Mouse (Mus musculus) WW6 (cell line): Measurements from ENCODE around the gene Poldip2.

Experiments
- DNase-seq: peaks from one replicate; pipeline ENCODE4 v3.0.0-alpha.2; 2013; ENCODE audit warnings: low read depth, low spot score

Poldip2 gene

GRCm38 (mm10) chr11:78544449-78545111 is 32.6 kb downstream of the Poldip2 start:
- no peak for DNase-seq

- no peak for DNase-seq
Measured at GRCm38 (mm10) chr11:78545181-78545580, 33.2 kb downstream of the Poldip2 start.

DNA sequence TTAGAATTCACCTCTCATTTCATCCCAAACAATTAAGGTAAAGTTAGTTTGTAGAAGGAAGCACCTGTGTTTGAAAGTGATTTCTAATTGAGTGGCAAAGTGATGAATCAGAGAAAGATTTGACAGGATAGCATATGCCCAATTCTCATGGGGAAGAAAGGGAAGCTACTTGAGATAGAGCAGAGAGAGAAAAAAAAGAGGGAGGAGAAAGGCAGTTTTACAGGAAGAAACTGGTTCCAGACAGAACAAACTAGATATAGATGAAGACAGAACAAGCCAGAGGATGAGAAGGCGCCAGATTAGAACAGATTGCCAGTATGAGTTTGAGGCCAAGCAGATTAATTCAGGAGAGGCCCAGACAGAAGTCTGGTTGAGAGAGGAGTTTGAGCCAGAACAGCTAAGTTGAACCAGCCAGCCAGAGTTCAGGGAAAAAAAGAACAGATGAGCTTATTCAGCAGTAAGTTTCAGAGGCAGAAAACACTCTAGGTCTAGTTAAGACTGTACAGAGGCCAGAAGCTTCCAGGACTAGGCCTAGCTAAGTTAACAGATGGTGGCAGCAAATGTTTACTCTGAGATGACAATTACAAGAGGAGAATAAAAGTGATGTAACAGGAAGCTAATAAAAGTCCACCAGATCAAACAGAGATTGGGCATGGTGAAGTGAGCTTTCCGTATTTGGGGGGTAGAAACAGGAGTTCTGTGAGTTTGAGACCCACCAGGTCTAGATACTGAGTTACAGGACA is 35.9 kb downstream of the Poldip2 start:
- DNase-seq: no peak

DNA sequence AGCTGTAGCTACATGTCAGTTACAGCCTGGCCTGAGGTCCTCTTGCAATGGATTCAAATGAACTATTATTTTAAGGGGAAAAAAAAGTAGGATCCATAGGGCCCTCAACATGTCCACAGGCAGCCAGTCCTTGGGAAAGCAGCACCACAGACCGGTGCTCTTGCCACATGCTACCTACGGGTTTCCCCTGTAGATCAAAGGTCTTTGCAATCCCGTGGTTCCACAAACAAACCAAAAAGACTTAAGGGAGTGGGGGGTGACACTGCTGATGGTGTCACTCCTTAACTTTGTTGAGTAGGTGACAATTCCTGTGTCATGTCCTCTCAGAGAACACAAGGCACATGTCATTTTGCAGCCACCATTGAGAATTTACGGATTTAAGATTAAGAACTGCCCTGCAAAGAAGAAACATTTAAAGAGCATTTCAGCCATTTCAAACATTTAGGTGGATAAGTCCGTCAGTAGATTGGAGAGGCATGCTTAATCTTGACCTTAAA is 37.5 kb downstream of the Poldip2 start:
- no peak for DNase-seq

GRCm38 (mm10) chr11:78550168-78551058 is 38.4 kb downstream of the Poldip2 start, which contains the start of gene Tmem97:
Tmem97 (minus strand) TSS chr11:78550777.
- peak; percentile 97 for DNase-seq

DNA sequence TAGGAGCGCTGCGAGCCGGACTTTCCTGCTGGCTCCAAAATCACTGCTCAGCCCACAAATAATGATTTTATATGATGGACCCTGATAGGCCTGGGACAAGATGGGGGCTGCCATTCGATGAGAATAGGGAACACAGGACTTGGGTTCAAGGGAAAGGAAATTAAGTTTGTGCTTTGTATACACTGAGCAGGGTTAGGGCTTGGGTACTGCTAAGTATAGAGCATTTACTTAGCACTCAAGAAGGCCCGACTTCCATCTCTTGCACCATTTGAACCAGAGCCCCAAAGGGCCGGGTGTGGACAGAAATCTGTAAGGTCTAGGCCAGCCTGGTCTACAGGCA is 39.0 kb downstream of the Poldip2 start:
- no peak for DNase-seq

- DNase-seq: no peak
Measured at GRCm38 (mm10) chr11:78555623-78556022, 43.6 kb downstream of the Poldip2 start.

DNA sequence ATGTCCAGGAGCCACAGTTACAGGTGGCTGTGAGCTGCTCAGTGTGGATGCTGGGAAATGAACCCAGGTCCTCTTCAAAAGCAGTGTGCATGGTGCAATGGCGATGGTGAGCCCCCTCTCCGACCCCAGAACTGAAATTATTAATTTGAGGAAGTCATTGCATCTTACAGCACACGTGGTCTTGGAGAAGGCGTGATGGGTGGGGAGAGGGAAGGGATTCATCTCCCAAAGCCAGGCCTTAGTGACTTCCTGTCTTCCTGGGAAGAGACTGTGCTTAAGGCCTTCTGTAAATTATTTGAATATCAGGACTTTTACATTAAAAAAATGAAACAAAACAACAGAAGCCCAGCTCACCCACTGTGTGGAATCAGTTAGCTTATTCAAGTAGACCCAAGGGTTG is 44.1 kb downstream of the Poldip2 start:
- no peak for DNase-seq

DNA sequence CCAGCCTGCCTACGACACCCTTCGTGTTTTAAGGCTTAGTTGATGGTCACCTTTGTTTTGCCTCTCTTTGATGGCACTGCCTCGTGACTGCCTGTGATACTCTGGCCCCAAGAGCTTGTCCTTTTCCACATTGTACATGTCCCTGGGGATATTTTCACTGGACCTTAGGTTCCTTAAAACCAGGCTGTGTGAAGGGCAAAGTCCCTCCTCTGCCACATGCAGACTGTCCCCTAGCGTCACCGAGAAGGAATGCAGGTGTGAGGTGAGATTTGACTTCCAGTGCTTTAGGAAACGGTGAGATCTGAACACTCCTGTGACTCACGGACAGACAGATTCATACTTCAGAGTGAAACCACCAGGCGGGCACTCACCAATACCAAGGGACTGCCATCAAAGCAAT is 45.2 kb downstream of the Poldip2 start:
- DNase-seq: no peak

- no peak for DNase-seq
Measured at GRCm38 (mm10) chr11:78560447-78560846, 48.5 kb downstream of the Poldip2 start.

GRCm38 (mm10) chr11:78566775-78567174 is 54.8 kb downstream of the Poldip2 start:
- DNase-seq: no peak

- no peak for DNase-seq
Measured at GRCm38 (mm10) chr11:78567614-78568013, 55.6 kb downstream of the Poldip2 start.

- no peak for DNase-seq
Measured at GRCm38 (mm10) chr11:78568827-78569226, 56.8 kb downstream of the Poldip2 start.

- no peak for DNase-seq
Measured at GRCm38 (mm10) chr11:78569806-78570205, 57.8 kb downstream of the Poldip2 start.

GRCm38 (mm10) chr11:78571441-78571840 is 59.4 kb downstream of the Poldip2 start:
- no peak for DNase-seq

DNA sequence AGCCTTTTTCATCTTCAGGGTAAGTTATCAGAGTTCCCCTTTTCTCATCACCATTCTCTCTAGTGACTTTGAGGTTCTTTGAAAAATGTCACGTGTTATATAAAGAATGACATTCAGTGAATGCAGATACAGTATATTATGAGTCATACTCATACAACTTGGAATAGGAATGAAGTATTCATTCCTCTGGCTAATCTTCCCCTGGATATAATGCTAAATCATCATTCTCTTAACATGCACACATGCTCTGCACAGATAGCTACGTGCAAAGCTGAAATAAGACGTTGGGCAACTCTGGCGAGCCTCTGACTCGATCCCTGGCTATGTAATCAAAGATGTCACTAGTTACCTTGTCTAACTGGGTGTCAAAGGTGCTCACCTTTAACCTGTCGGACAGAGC is 59.9 kb downstream of the Poldip2 start:
- DNase-seq: no peak
